Mouse (Mus musculus) ES-E14 (cell line): ENCODE measurements at regions not wholly inside any gene's neighbourhood (a gene's known extent, or its start where the extent isn't known, plus 50 kb on each side); places are given as distances from the start of the nearest gene placed in this dataset.

ENCODE experiments used
- CHD2 ChIP-seq: IDR thresholded peaks from 2 replicates; pipeline ENCODE4 v1.6.1; 2014; ENCODE audit warnings: mild to moderate bottlenecking, low read depth, low read length, inconsistent platforms
- HCFC1 ChIP-seq: IDR thresholded peaks from 2 replicates; pipeline ENCODE4 v1.6.1; 2012; ENCODE audit warnings: low read length, inconsistent platforms, borderline replicate concordance; ENCODE audit not compliant: insufficient read depth
- MAFK ChIP-seq: IDR thresholded peaks from 2 replicates; pipeline ENCODE4 v1.6.1; 2014; ENCODE audit warnings: mild to moderate bottlenecking, low read depth, low read length, inconsistent platforms; ENCODE audit not compliant: insufficient read depth
- ZC3H11A ChIP-seq: IDR thresholded peaks from 2 replicates; pipeline ENCODE4 v1.6.1; 2012; ENCODE audit warnings: low read depth, mild to moderate bottlenecking, inconsistent platforms, low read length, borderline replicate concordance

GRCm38 (mm10) chr6:53163091-53163490 is 94.7 kb upstream of the Jazf1 start:
- TF ChIP-seq MAFK: no peak
- no peak for TF ChIP-seq CHD2
- TF ChIP-seq HCFC1: no peak
- TF ChIP-seq ZC3H11A: no peak
